9 mouse cellular contexts compared by ENCODE assay signal in genomic region chr5:122706917-122707275, GRCm38 (mm10). TPM values are rescaled to one million over a fixed set of nuclear protein-coding genes. Genes with fewer than 3 reads are reported as not detected.
DNase-seq lines count a peak whose midpoint lies in the region; ATAC-seq and TF ChIP-seq lines count a peak whose summit lies in the region.
"Had no signal": no experiment of that assay in that cellular context is flagged by ENCODE, and none has a peak within 500 bp of the region (broad histone marks: within the 10 kb centered on the region; RNA-seq: fewer than 3 reads in every experiment).

No protein-coding gene starts in this region.

- TF ChIP-seq CTCF in G1E (IDR thresholded peaks at IDR 0.05; ENCODE audit: low read depth, low read length): no peak
- no peak for TF ChIP-seq CTCF in liver, postnatal 0 days (IDR thresholded peaks at IDR 0.05; ENCODE audit: low read depth)

- TF ChIP-seq EP300 in liver, postnatal 0 days (IDR thresholded peaks at IDR 0.05; ENCODE audit: low read depth): no peak

- no peak for ATAC-seq in heart, embryonic 16.5 days (replicated peaks; ENCODE audit: extremely low read depth, insufficient read depth, low FRiP score)
- ATAC-seq in G1E (ENCODE audit: extremely low read depth, insufficient number of reproducible peaks, low FRiP score, poor library complexity, severe bottlenecking): no peak
- no peak; the same call in none of the 2 replicates for ATAC-seq in forebrain, embryonic 16.5 days
- ATAC-seq in liver, postnatal 0 days: no peak

- no peaks in the 10 kb centered on the region for H3K36me3 ChIP-seq in heart, embryonic 16.5 days (ENCODE audit: control insufficient read depth, insufficient read depth)
- H3K36me3 ChIP-seq in G1E (replicated peaks): peaks cover 16% of the 10 kb centered on the region
- H3K36me3 ChIP-seq in forebrain, embryonic 16.5 days (ENCODE audit: control insufficient read depth, insufficient read depth): no peaks in the 10 kb centered on the region
- H3K36me3 ChIP-seq in liver, postnatal 0 days (replicated peaks; ENCODE audit: insufficient read depth, low read length): no peaks in the 10 kb centered on the region

- peak overlapping the region; percentile 83 for H3K9ac ChIP-seq in heart, embryonic 16.5 days (ENCODE audit: low read length)
- H3K9ac ChIP-seq in forebrain, embryonic 16.5 days (replicated peaks; ENCODE audit: low read depth, low read length): peak overlapping the region; percentile 90
- H3K9ac ChIP-seq in liver, postnatal 0 days (replicated peaks): peak overlapping the region; percentile 84

- no peak for DNase-seq in heart, postnatal 14 days
- peak; percentile 19 for DNase-seq in G1E (ENCODE audit: low spot score)
- DNase-seq in liver, postnatal 0 days: no peak
- DNase-seq in yolk sac, embryonic 10.5 days (ENCODE audit: low spot score): no peak
- DNase-seq in Muller cell, postnatal 12 days (ENCODE audit: inconsistent ontology term): no peak
- no peak for DNase-seq in adrenal gland, adult 18-20 months (ENCODE audit: low spot score in 2 of 2)

- intact Hi-C loops in heart, postnatal 14 days (cut with DNase I): loop anchor here (5.0 kb wide), 1 partner anchor 60 kb away; no protein-coding TSS in a partner anchor

- H3K4me3 ChIP-seq in heart, embryonic 16.5 days (ENCODE audit: low read length): peak overlapping the region; percentile 68
- H3K4me3 ChIP-seq in G1E (ENCODE audit: low read depth, low read length): peak overlapping the region; percentile 84
- H3K4me3 ChIP-seq in forebrain, embryonic 16.5 days (replicated peaks; ENCODE audit: low read length): peak overlapping the region; percentile 80
- H3K4me3 ChIP-seq in liver, postnatal 0 days (ENCODE audit: low read depth, low read length): peak overlapping the region; percentile 78

- 39% methylated on average over 5 of the region's 5 CpGs for WGBS in heart, embryonic 16.5 days
- 44% methylated on average over 5 of the region's 5 CpGs for WGBS in forebrain, embryonic 16.5 days
- WGBS in liver, postnatal 0 days (ENCODE audit: insufficient replicate concordance): 35% methylated on average over 5 of the region's 5 CpGs

- no peaks in the 10 kb centered on the region for H3K9me3 ChIP-seq in heart, embryonic 16.5 days (replicated peaks; ENCODE audit: control insufficient read depth, low read length)
- no peaks in the 10 kb centered on the region; the same call in 1 of the 2 replicates for H3K9me3 ChIP-seq in G1E (replicated peaks)
- H3K9me3 ChIP-seq in forebrain, embryonic 16.5 days (ENCODE audit: control insufficient read depth, low read length): no peaks in the 10 kb centered on the region
- no peaks in the 10 kb centered on the region for H3K9me3 ChIP-seq in liver, postnatal 0 days (ENCODE audit: low read length)

- H3K27me3 ChIP-seq in heart, embryonic 16.5 days (ENCODE audit: control insufficient read depth, insufficient read depth, low read length): no peaks in the 10 kb centered on the region
- H3K27me3 ChIP-seq in G1E (ENCODE audit: insufficient read depth, low read length): no peaks in the 10 kb centered on the region
- H3K27me3 ChIP-seq in forebrain, embryonic 16.5 days (replicated peaks; ENCODE audit: control insufficient read depth, insufficient read depth, low read length): no peaks in the 10 kb centered on the region
- no peaks in the 10 kb centered on the region for H3K27me3 ChIP-seq in liver, postnatal 0 days (ENCODE audit: insufficient read depth, low read length)
- H3K27me3 ChIP-seq: Patski had no signal

- H3K4me2 ChIP-seq in heart, embryonic 16.5 days (ENCODE audit: low read depth, low read length): peak overlapping the region; percentile 88
- H3K4me2 ChIP-seq in forebrain, embryonic 16.5 days (ENCODE audit: low read length): peak overlapping the region; percentile 75
- H3K4me2 ChIP-seq in liver, postnatal 0 days (ENCODE audit: low read depth, low read length): peak overlapping the region; percentile 97

- H3K4me1 ChIP-seq in heart, embryonic 16.5 days (ENCODE audit: control insufficient read depth, insufficient read depth, low read length): peaks cover 16% of the 10 kb centered on the region
- H3K4me1 ChIP-seq in G1E (ENCODE audit: insufficient read depth, low read depth, low read length): peaks cover 52% of the 10 kb centered on the region
- peaks cover 9% of the 10 kb centered on the region for H3K4me1 ChIP-seq in forebrain, embryonic 16.5 days (replicated peaks; ENCODE audit: control insufficient read depth, insufficient read depth, low read length)
- peaks cover 24% of the 10 kb centered on the region for H3K4me1 ChIP-seq in liver, postnatal 0 days (ENCODE audit: insufficient read depth)

- peak overlapping the region; percentile 90 for H3K27ac ChIP-seq in heart, embryonic 16.5 days (ENCODE audit: low read length)
- H3K27ac ChIP-seq in forebrain, embryonic 16.5 days (ENCODE audit: low read length): 0 out of 2 replicates have a peak overlapping the region, but pooled peaks have one; percentile 78
- H3K27ac ChIP-seq in liver, postnatal 0 days (ENCODE audit: low read depth): peak overlapping the region; percentile 93

RNA-seq across cellular contexts. Expression of gene P2rx4, which starts 0.4 kb away (rescaled TPM):
- 21.2 and 21.7 TPM in 2 replicates for polyA plus RNA-seq in heart, embryonic 16.5 days (2015; fragmentation: Nextera tagmentation; extraction: Ambion mirVana)
- total RNA-seq in heart, postnatal 14 days (2021): 10 to 100 TPM; 13.5 to 14.1 TPM
- total RNA-seq in G1E (2014; fragmentation: Nextera tagmentation) (44.0 and 47.2 TPM in 2 replicates), G1E (2017) (61.2 and 67.0 TPM in 2 replicates)
- polyA plus RNA-seq in G1E (2012): 4.9 and 12.1 TPM in 2 replicates
- polyA plus RNA-seq in forebrain, embryonic 16.5 days (2015; fragmentation: Nextera tagmentation; extraction: Ambion mirVana): 7.3 and 10.3 TPM in 2 replicates
- polyA plus RNA-seq in liver, postnatal 0 days (2015; fragmentation: Nextera tagmentation; extraction: Ambion mirVana): 36.0 and 36.2 TPM in 2 replicates
- 10 to 100 TPM; 36.2 to 41.3 TPM for total RNA-seq in adrenal gland, adult 18-20 months (2021)
